Mouse (Mus musculus) erythroblast, adult 5-6 weeks (primary cell): ENCODE measurements around the gene Paf1. TPM values are rescaled to one million over a fixed set of nuclear protein-coding genes. Genes with fewer than 3 reads are reported as not detected.

ENCODE experiments used
- total RNA-seq, 2 experiments: library from RNA; stranded (forward) in 1 of 2; stranded (reverse) in 1 of 2; fragments of 150-400 nt in 1 of 2; fragments of 200-764, 138-1000 nt in 1 of 2; gene quantifications; 2 replicates each; pipeline versions ENCODE4 v1.2.3 to v1.2.4; 2015 to 2017; ENCODE audit warnings: low replicate concordance in 2 of 2

Gene Paf1
- total RNA-seq, 2 experiments from 2014 or later: 24.7 to 32.9 TPM

Other genes with a start within 250 kb of the Paf1 start
- gene Fbl, start 223.2 kb upstream of the Paf1 start, total RNA-seq (2015; ENCODE audit: low replicate concordance): 12.5 and 30.1 TPM in 2 replicates
- gene Fbl, start 223.2 kb upstream of the Paf1 start, total RNA-seq (2017; ENCODE audit: low replicate concordance): 22.2 and 30.7 TPM in 2 replicates
- gene Dyrk1b, start 213.5 kb upstream of the Paf1 start, total RNA-seq (2015; ENCODE audit: low replicate concordance): 2.1 and 4.6 TPM in 2 replicates
- 6.4 and 6.6 TPM in 2 replicates for gene Dyrk1b, start 213.5 kb upstream of the Paf1 start, total RNA-seq (2017; ENCODE audit: low replicate concordance)
- not detected in 2 replicates for gene Eid2, start 125.1 kb upstream of the Paf1 start, total RNA-seq (2015; ENCODE audit: low replicate concordance)
- gene Eid2, start 125.1 kb upstream of the Paf1 start, total RNA-seq (2017; ENCODE audit: low replicate concordance): 0.34 and 0.42 TPM in 2 replicates
- gene Eid2b, start 115.2 kb upstream of the Paf1 start, total RNA-seq (2015; ENCODE audit: low replicate concordance): 0.58 TPM in 1 of 2 replicates, not detected in the other
- gene Eid2b, start 115.2 kb upstream of the Paf1 start, total RNA-seq (2017; ENCODE audit: low replicate concordance): 1.7 and 3.0 TPM in 2 replicates
- gene Selenov, start 101.8 kb upstream of the Paf1 start, total RNA-seq (2015; ENCODE audit: low replicate concordance): not detected in 2 replicates
- gene Selenov, start 101.8 kb upstream of the Paf1 start, total RNA-seq (2017; ENCODE audit: low replicate concordance): not detected in 2 replicates
- not detected in 2 replicates for gene Dll3, start 90.7 kb upstream of the Paf1 start, total RNA-seq (2015; ENCODE audit: low replicate concordance)
- gene Dll3, start 90.7 kb upstream of the Paf1 start, total RNA-seq (2017; ENCODE audit: low replicate concordance): not detected in 2 replicates
- 6.3 and 13.2 TPM in 2 replicates for gene Timm50, start 80.9 kb upstream of the Paf1 start, total RNA-seq (2015; ENCODE audit: low replicate concordance)
- gene Timm50, start 80.9 kb upstream of the Paf1 start, total RNA-seq (2017; ENCODE audit: low replicate concordance): 6.7 and 9.4 TPM in 2 replicates
- gene Supt5, start 54.2 kb upstream of the Paf1 start, total RNA-seq (2015; ENCODE audit: low replicate concordance): 15.9 and 18.6 TPM in 2 replicates
- 21.6 and 24.4 TPM in 2 replicates for gene Supt5, start 54.2 kb upstream of the Paf1 start, total RNA-seq (2017; ENCODE audit: low replicate concordance)
- 649 and 667 TPM in 2 replicates for gene Rps16, start 42.3 kb upstream of the Paf1 start, total RNA-seq (2015; ENCODE audit: low replicate concordance)
- gene Rps16, start 42.3 kb upstream of the Paf1 start, total RNA-seq (2017; ENCODE audit: low replicate concordance): 67.6 and 181 TPM in 2 replicates
- 4.4 and 6.1 TPM in 2 replicates for gene Plekhg2, start 20.4 kb upstream of the Paf1 start, total RNA-seq (2015; ENCODE audit: low replicate concordance)
- gene Plekhg2, start 20.4 kb upstream of the Paf1 start, total RNA-seq (2017; ENCODE audit: low replicate concordance): 0.98 and 4.1 TPM in 2 replicates
- gene Zfp36, start 12.7 kb upstream of the Paf1 start, total RNA-seq (2015; ENCODE audit: low replicate concordance): 47.0 and 53.2 TPM in 2 replicates
- 7.7 and 15.1 TPM in 2 replicates for gene Zfp36, start 12.7 kb upstream of the Paf1 start, total RNA-seq (2017; ENCODE audit: low replicate concordance)
- gene Med29, start 243 bp upstream of the Paf1 start, total RNA-seq (2015; ENCODE audit: low replicate concordance): 6.3 and 9.0 TPM in 2 replicates
- 3.4 TPM in 1 of 2 replicates, not detected in the other for gene Med29, start 243 bp upstream of the Paf1 start, total RNA-seq (2017; ENCODE audit: low replicate concordance)
- 69.4 and 105 TPM in 2 replicates for gene Gmfg, start 44.5 kb downstream of the Paf1 start, total RNA-seq (2015; ENCODE audit: low replicate concordance)
- 115 and 118 TPM in 2 replicates for gene Gmfg, start 44.5 kb downstream of the Paf1 start, total RNA-seq (2017; ENCODE audit: low replicate concordance)
- 6.9 TPM in 1 of 2 replicates, not detected in the other for gene Lrfn1, start 59.0 kb downstream of the Paf1 start, total RNA-seq (2015; ENCODE audit: low replicate concordance)
- not detected in 2 replicates for gene Lrfn1, start 59.0 kb downstream of the Paf1 start, total RNA-seq (2017; ENCODE audit: low replicate concordance)
- not detected in 2 replicates for gene Ifnl2, start 117.5 kb downstream of the Paf1 start, total RNA-seq (2015; ENCODE audit: low replicate concordance)
- gene Ifnl2, start 117.5 kb downstream of the Paf1 start, total RNA-seq (2017; ENCODE audit: low replicate concordance): not detected in 2 replicates
- gene Ifnl3, start 129.9 kb downstream of the Paf1 start, total RNA-seq (2015; ENCODE audit: low replicate concordance): not detected in 2 replicates
- not detected in 2 replicates for gene Ifnl3, start 129.9 kb downstream of the Paf1 start, total RNA-seq (2017; ENCODE audit: low replicate concordance)
- gene Sycn, start 147.9 kb downstream of the Paf1 start, total RNA-seq (2015; ENCODE audit: low replicate concordance): not detected in 2 replicates
- not detected in 2 replicates for gene Sycn, start 147.9 kb downstream of the Paf1 start, total RNA-seq (2017; ENCODE audit: low replicate concordance)
- gene Nccrp1, start 154.3 kb downstream of the Paf1 start, total RNA-seq (2015; ENCODE audit: low replicate concordance): 0.84 TPM in 1 of 2 replicates, not detected in the other
- gene Nccrp1, start 154.3 kb downstream of the Paf1 start, total RNA-seq (2017; ENCODE audit: low replicate concordance): not detected in 2 replicates
- gene Samd4b, start 205.2 kb downstream of the Paf1 start, total RNA-seq (2015; ENCODE audit: low replicate concordance): 7.3 and 11.9 TPM in 2 replicates
- 3.1 and 4.8 TPM in 2 replicates for gene Samd4b, start 205.2 kb downstream of the Paf1 start, total RNA-seq (2017; ENCODE audit: low replicate concordance)
- gene Pak4, start 205.2 kb downstream of the Paf1 start, total RNA-seq (2015; ENCODE audit: low replicate concordance): 3.1 and 3.5 TPM in 2 replicates
- 2.0 and 6.4 TPM in 2 replicates for gene Pak4, start 205.2 kb downstream of the Paf1 start, total RNA-seq (2017; ENCODE audit: low replicate concordance)
- not detected in 2 replicates for gene Acp7, start 238.4 kb downstream of the Paf1 start, total RNA-seq (2015; ENCODE audit: low replicate concordance)
- gene Acp7, start 238.4 kb downstream of the Paf1 start, total RNA-seq (2017; ENCODE audit: low replicate concordance): not detected in 2 replicates